Mouse (Mus musculus): ENCODE results near the gene Ccdc87. TPM values are rescaled to one million over a fixed set of nuclear protein-coding genes. Genes with fewer than 3 reads are reported as not detected.

The Ccdc87 gene
- total and polyA plus RNA-seq, 2 experiments from 2014 or later = 0.71 to 0.89 TPM

DNA sequence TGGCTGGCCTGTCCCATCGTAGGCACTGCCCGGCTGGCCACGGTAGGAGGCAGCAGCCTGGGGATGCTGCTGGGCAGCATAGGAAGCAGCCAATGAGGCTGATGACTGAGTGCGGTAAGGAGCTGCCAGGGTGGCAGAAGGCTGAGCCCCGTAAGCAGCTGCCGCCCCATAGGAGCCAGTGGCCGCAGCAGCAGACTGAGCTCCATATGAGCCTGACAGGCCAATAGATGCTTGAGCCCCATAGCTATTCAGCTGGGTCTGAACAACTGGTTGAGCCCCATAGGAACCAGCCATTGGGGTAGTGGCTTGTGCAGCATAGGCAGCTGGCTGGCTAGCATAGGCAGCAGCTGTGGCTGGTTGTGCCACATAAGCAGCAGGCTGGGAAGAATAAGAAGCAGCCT, 36.5 kb upstream of the Ccdc87 start:
- H3K9me3 ChIP-seq (ENCODE audit: low read length) = no peaks in the 10 kb centered on the region
- no peak overlapping the region for H3K9ac ChIP-seq (replicated peaks; ENCODE audit: low read length)
- TF ChIP-seq CTCF (IDR thresholded peaks at IDR 0.05; ENCODE audit: low read depth) = no peak
- H3K4me1 ChIP-seq (ENCODE audit: insufficient read depth, low read length) = no peaks in the 10 kb centered on the region; the same call in 1 of the 2 replicates
- no peak overlapping the region for H3K4me3 ChIP-seq (ENCODE audit: low read length)
- H3K4me2 ChIP-seq (ENCODE audit: low read depth, low read length) = no peak overlapping the region
- WGBS = 66% methylated on average over 7 of the region's 7 CpGs
- DNase-seq (ENCODE audit: low spot score) = peak; percentile 51
- H3K27ac ChIP-seq = no peak overlapping the region; the same call in 1 of the 2 replicates
- H3K27me3 ChIP-seq (ENCODE audit: insufficient read depth, low read length) = no peaks in the 10 kb centered on the region
- peaks cover 33% of the 10 kb centered on the region for H3K36me3 ChIP-seq (ENCODE audit: insufficient read depth, low read length)
- ATAC-seq = peak; percentile 77

- no peak overlapping the region for H3K4me2 ChIP-seq (ENCODE audit: low read depth, low read length)
- 0 out of 2 replicates have a peak, but pooled peaks have one; percentile 40 for ATAC-seq
- peak; percentile 5 for DNase-seq (ENCODE audit: low spot score)
- H3K4me3 ChIP-seq (ENCODE audit: low read length) = no peak overlapping the region
- H3K9ac ChIP-seq (replicated peaks; ENCODE audit: low read length) = no peak overlapping the region
- H3K4me1 ChIP-seq (ENCODE audit: insufficient read depth, low read length) = peaks cover under 1% of the 10 kb centered on the region; the same call in 1 of the 2 replicates
- no peaks in the 10 kb centered on the region for H3K9me3 ChIP-seq (ENCODE audit: low read length)
- no peak for TF ChIP-seq CTCF (IDR thresholded peaks at IDR 0.05; ENCODE audit: low read depth)
- H3K27ac ChIP-seq = peak overlapping the region; percentile 15; the same call in 1 of the 2 replicates
- 69% methylated on average over 10 of the region's 10 CpGs for WGBS
- H3K27me3 ChIP-seq (ENCODE audit: insufficient read depth, low read length) = no peaks in the 10 kb centered on the region
- H3K36me3 ChIP-seq (ENCODE audit: insufficient read depth, low read length) = peaks cover 33% of the 10 kb centered on the region
Measured at GRCm38 (mm10) chr19:4803283-4803682, 35.9 kb upstream of the Ccdc87 start.

GRCm38 (mm10) chr19:4810309-4810708, 28.9 kb upstream of the Ccdc87 start:
- no peak for ATAC-seq
- Histone ChIP-seq H3K36me3 (ENCODE audit: insufficient read depth, low read length) (no peaks in the 10 kb centered on the region), H3K27me3 (ENCODE audit: insufficient read depth, low read length) (no peaks in the 10 kb centered on the region), H3K4me2 (ENCODE audit: low read depth, low read length) (peak overlapping the region; percentile 92), H3K4me3 (ENCODE audit: low read length) (peak overlapping the region; percentile 83), H3K27ac (peak overlapping the region; percentile 95), H3K4me1 (ENCODE audit: insufficient read depth, low read length) (peaks cover 12% of the 10 kb centered on the region; the same call in 1 of the 2 replicates), H3K9ac (replicated peaks; ENCODE audit: low read length) (peak overlapping the region; percentile 71), H3K9me3 (ENCODE audit: low read length) (no peaks in the 10 kb centered on the region)
- WGBS = under 1% methylated on average over 14 of the region's 14 CpGs
- no peak for TF ChIP-seq CTCF (IDR thresholded peaks at IDR 0.05; ENCODE audit: low read depth)
- no peak for DNase-seq (ENCODE audit: low spot score)

DNA sequence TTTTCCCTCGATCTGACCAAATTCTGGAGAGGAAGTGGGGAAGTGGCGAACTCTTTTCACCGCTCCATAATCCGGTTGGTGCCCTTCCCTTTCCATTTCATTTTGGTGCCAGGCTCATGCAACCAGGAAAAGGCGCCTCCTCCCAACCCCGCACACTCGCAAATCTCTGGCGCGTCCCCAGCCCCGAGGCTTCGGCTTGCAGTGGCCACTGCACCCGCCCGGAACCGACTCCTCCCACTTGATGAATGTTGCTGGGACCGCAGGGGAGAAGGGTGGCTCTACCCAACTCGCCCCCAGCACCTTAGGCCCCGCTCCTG, 28.5 kb upstream of the Ccdc87 start:
- peak overlapping the region; percentile 92 for H3K4me2 ChIP-seq (ENCODE audit: low read depth, low read length)
- H3K4me3 ChIP-seq (ENCODE audit: low read length) = peak overlapping the region; percentile 83
- TF ChIP-seq CTCF (IDR thresholded peaks at IDR 0.05; ENCODE audit: low read depth) = no peak
- H3K9me3 ChIP-seq (ENCODE audit: low read length) = no peaks in the 10 kb centered on the region
- H3K36me3 ChIP-seq (ENCODE audit: insufficient read depth, low read length) = no peaks in the 10 kb centered on the region
- H3K27ac ChIP-seq = peak overlapping the region; percentile 95
- no peaks in the 10 kb centered on the region for H3K27me3 ChIP-seq (ENCODE audit: insufficient read depth, low read length)
- H3K9ac ChIP-seq (replicated peaks; ENCODE audit: low read length) = peak overlapping the region; percentile 71
- DNase-seq (ENCODE audit: low spot score) (no peak), ATAC-seq (no peak)
- WGBS = 0% methylated on average over 17 of the region's 17 CpGs
- H3K4me1 ChIP-seq (ENCODE audit: insufficient read depth, low read length) = peaks cover 12% of the 10 kb centered on the region; the same call in 1 of the 2 replicates

- ATAC-seq (peak; percentile 98), DNase-seq (ENCODE audit: low spot score) (peak; percentile 100)
- Histone ChIP-seq H3K9me3 (ENCODE audit: low read length) (no peaks in the 10 kb centered on the region), H3K9ac (replicated peaks; ENCODE audit: low read length) (peak within 1 kb of the TSS; percentile 71), H3K4me3 (ENCODE audit: low read length) (peak within 1 kb of the TSS; percentile 83), H3K27ac (peak within 1 kb of the TSS; percentile 95), H3K4me1 (ENCODE audit: insufficient read depth, low read length) (peaks cover 12% of the 10 kb centered on the region; the same call in 1 of the 2 replicates), H3K36me3 (ENCODE audit: insufficient read depth, low read length) (no peaks in the 10 kb centered on the region), H3K27me3 (ENCODE audit: insufficient read depth, low read length) (no peaks in the 10 kb centered on the region), H3K4me2 (ENCODE audit: low read depth, low read length) (peak within 1 kb of the TSS; percentile 92)
- no peak for TF ChIP-seq CTCF (IDR thresholded peaks at IDR 0.05; ENCODE audit: low read depth)
- under 1% methylated on average over 83 of the region's 83 CpGs for WGBS
Measured at GRCm38 (mm10) chr19:4811063-4811908, 27.9 kb upstream of the Ccdc87 start, which contains the start of the genes Gm21992 and Rbm14. Gene Gm21992, minus strand, starts transcription at chr19:4811612. Gene Rbm14, minus strand, starts transcription at chr19:4811634.

DNA sequence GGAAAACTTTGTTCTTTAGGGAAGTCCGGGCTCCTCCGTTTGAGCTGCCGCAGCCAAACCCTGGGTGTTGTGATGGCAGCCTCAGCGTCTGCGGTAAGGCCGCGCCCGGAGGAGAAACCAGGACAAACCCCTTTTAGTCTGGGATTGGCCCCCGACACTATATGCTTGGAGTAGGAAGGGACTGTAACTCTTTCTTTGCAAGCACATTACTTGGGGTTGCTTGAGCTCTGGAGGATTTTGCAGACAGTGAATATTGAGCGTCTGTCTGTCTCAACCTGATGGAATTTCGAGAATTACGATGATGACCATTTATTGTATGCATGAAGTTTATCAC, 27.3 kb upstream of the Ccdc87 start:
- Histone ChIP-seq H3K4me3 (ENCODE audit: low read length) (peak overlapping the region; percentile 83), H3K9ac (replicated peaks; ENCODE audit: low read length) (peak overlapping the region; percentile 71; the same call in 1 of the 2 replicates), H3K4me1 (ENCODE audit: insufficient read depth, low read length) (peaks cover 12% of the 10 kb centered on the region; the same call in 1 of the 2 replicates), H3K27me3 (ENCODE audit: insufficient read depth, low read length) (no peaks in the 10 kb centered on the region), H3K9me3 (ENCODE audit: low read length) (no peaks in the 10 kb centered on the region), H3K4me2 (ENCODE audit: low read depth, low read length) (peak overlapping the region; percentile 92), H3K27ac (peak overlapping the region; percentile 95), H3K36me3 (ENCODE audit: insufficient read depth, low read length) (no peaks in the 10 kb centered on the region)
- no peak for TF ChIP-seq CTCF (IDR thresholded peaks at IDR 0.05; ENCODE audit: low read depth)
- ATAC-seq = peak; percentile 42
- 5% methylated on average over 12 of the region's 12 CpGs for WGBS
- DNase-seq (ENCODE audit: low spot score) = no peak

Measured in hindbrain, postnatal 0 days (tissue).